Mouse (Mus musculus): ENCODE measurements around the gene Morn2.

DNA sequence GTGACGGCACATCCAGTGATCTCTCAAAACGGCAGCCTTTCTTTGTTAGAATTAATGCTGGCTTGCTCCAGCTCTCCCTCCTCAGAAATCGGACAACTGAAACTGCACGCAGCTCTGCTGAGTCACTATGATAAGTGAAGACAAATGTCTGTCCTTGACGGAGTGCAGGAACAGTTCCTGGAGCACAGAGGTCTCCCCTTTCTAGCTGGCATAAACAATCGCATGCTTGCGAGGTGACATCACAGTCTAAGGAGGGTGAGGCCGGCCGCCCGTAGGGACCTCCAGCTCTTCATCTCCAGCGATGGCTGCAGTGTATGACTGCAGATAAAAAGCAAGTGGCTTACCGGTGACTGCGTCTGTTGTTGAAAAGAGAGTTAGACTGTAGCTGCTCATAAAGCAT lies 34.8 kb upstream of the Morn2 start:
- TF ChIP-seq CTCF (IDR thresholded peaks at IDR 0.05; ENCODE audit: low read depth, low read length) = no peak
- no peak for TF ChIP-seq POLR2AphosphoS5 (IDR thresholded peaks at IDR 0.05; ENCODE audit: insufficient replicate concordance, low read depth, low read length)
